Mouse (Mus musculus) erythroblast, adult 5-6 weeks (primary cell): ENCODE results near the gene Gm20388. TPM values are rescaled to one million over a fixed set of nuclear protein-coding genes. Genes with fewer than 3 reads are reported as not detected.

ENCODE experiments used
- ATAC-seq: replicated peaks from 2 replicates; pipeline ENCODE4 v1.8.0; 2016; ENCODE audit warnings: moderate number of reproducible peaks, mild to moderate bottlenecking, moderate TSS enrichment, inconsistent platforms; ENCODE audit not compliant: poor library complexity, low FRiP score, severe bottlenecking
- total RNA-seq, 2 experiments: library from RNA; stranded (forward) in 1 of 2; stranded (reverse) in 1 of 2; fragments of 150-400 nt in 1 of 2; fragments of 200-764, 138-1000 nt in 1 of 2; gene quantifications; 2 replicates each; pipeline versions ENCODE4 v1.2.3 to v1.2.4; 2015 to 2017; ENCODE audit warnings: low replicate concordance in 2 of 2

The Gm20388 gene
- total RNA-seq, 2 experiments from 2014 or later = 2.9 to 7.8 TPM

GRCm38 (mm10) chr8:122906463-122907021 is 2995.9 kb downstream of the Gm20388 start:
- ATAC-seq = peak; percentile 87

- no peak for ATAC-seq
Measured at GRCm38 (mm10) chr8:122912150-122912549, 3001.5 kb downstream of the Gm20388 start.

GRCm38 (mm10) chr8:122912871-122913270 is 3002.2 kb downstream of the Gm20388 start:
- no peak for ATAC-seq

GRCm38 (mm10) chr8:122916766-122917165 is 3006.1 kb downstream of the Gm20388 start:
- ATAC-seq = no peak

- 0 out of 2 replicates have a peak, but pooled peaks have one; percentile 52 for ATAC-seq
Measured at GRCm38 (mm10) chr8:122917531-122918392, 3007.1 kb downstream of the Gm20388 start.

GRCm38 (mm10) chr8:122918438-122919107 is 3007.9 kb downstream of the Gm20388 start:
- no peak for ATAC-seq

- ATAC-seq = no peak
Measured at GRCm38 (mm10) chr8:122920890-122921289, 3010.2 kb downstream of the Gm20388 start.

GRCm38 (mm10) chr8:122922945-122923344 is 3012.3 kb downstream of the Gm20388 start:
- no peak for ATAC-seq

- ATAC-seq = no peak
Measured at GRCm38 (mm10) chr8:122923431-122924090, 3012.9 kb downstream of the Gm20388 start.

- no peak for ATAC-seq
Measured at GRCm38 (mm10) chr8:122924091-122924490, 3013.4 kb downstream of the Gm20388 start.

- ATAC-seq = no peak
Measured at GRCm38 (mm10) chr8:122925939-122926722, 3015.5 kb downstream of the Gm20388 start.

- 0 out of 2 replicates have a peak, but pooled peaks have one; percentile 54 for ATAC-seq
Measured at GRCm38 (mm10) chr8:122926782-122927181, 3016.1 kb downstream of the Gm20388 start.

GRCm38 (mm10) chr8:122927841-122928240 is 3017.2 kb downstream of the Gm20388 start:
- no peak for ATAC-seq

GRCm38 (mm10) chr8:122928631-122929224 is 3018.1 kb downstream of the Gm20388 start:
- ATAC-seq = no peak

GRCm38 (mm10) chr8:122931834-122932560 is 3021.4 kb downstream of the Gm20388 start:
- 0 out of 2 replicates have a peak, but pooled peaks have one; percentile 54 for ATAC-seq

- ATAC-seq = no peak
Measured at GRCm38 (mm10) chr8:122932561-122932959, 3021.9 kb downstream of the Gm20388 start.

- ATAC-seq = no peak
Measured at GRCm38 (mm10) chr8:122933973-122934372, 3023.3 kb downstream of the Gm20388 start.

GRCm38 (mm10) chr8:122935118-122935517 is 3024.5 kb downstream of the Gm20388 start:
- ATAC-seq = no peak
